Mouse (Mus musculus): ENCODE measurements around the gene Dis3l. TPM values are rescaled to one million over a fixed set of nuclear protein-coding genes. Genes with fewer than 3 reads are reported as not detected.

Gene Dis3l
- polyA plus RNA-seq (2011; ENCODE audit: insufficient read depth, insufficient read length, low replicate concordance, missing spikeins), result 7.2 and 16.9 TPM in 2 replicates

DNA sequence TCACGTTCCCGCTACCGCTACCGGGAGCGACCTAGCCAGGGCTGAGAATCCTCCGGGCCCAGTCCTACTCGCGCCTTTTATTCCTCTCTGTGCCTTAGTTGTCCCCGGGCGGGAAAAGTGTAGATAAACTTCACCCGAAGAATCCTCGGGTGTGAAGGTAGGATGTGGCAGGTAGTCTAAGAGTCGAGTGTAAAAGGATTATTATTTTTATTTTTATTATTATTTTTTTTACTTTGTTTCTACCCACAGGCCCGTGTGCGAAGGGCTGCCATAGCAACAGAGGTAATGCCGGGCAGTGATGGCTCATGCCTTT, at the start of gene Dis3l:
Dis3l (minus strand) TSS at position 35 of the 313 bp plus-strand sequence.
- TF ChIP-seq CTCF (IDR thresholded peaks at IDR 0.05; ENCODE audit: control insufficient read depth, insufficient read depth, low read length), result no peak
- TF ChIP-seq POLR2A (IDR thresholded peaks at IDR 0.05; ENCODE audit: borderline replicate concordance, control insufficient read depth, low read depth, low read length), result no peak

DNA sequence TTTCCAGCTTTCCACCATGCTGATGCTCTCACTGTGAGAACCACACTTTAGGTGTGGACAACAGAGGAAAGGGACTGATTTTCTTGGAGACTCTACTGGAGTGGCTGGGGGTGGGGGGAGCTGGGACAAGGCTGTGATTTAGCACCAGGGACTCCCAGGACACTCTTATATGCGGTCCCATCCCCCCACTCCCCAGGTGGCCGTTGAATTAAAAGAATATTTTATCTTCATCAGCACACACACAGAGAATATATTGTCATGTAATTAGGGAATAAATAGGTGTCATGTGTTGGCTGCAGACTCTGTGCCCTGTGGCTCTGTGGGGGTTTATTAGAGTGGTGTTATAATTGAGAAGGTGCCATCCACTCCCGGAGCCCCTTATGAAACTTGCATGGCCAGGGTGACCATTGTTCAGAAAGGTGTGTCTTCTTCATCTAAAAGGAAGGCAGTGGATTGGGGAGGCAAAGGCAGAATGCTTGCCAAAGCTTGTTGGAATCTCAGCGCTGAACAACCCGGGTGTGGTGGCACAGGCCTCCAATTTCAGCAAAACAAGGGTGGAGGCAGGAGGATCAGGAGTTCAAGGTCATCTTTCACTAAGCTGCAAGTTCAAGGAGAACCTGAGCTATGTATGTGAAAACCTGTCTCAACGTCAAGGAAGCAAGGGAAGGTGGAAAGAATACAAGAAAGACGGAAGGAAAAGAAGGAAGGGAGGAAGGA, 48.6 kb upstream of the Dis3l start:
- WGBS, result 62% methylated on average over 7 of the region's 7 CpGs

More for the DNA sequence above, at the start of gene Dis3l:
- peak within 1 kb of the TSS; percentile 72 for H3K4me3 ChIP-seq (replicated peaks; ENCODE audit: control insufficient read depth, low read depth, low read length)
- H3K4me1 ChIP-seq (ENCODE audit: control insufficient read depth, insufficient read depth, low read length), result no peaks in the 10 kb centered on the region; the same call in 1 of the 2 replicates
- peak within 1 kb of the TSS; percentile 94 for H3K27ac ChIP-seq (ENCODE audit: control insufficient read depth, insufficient read depth, low read depth, low read length, poor library complexity)
- 3% methylated on average over 16 of the region's 16 CpGs for WGBS

DNA sequence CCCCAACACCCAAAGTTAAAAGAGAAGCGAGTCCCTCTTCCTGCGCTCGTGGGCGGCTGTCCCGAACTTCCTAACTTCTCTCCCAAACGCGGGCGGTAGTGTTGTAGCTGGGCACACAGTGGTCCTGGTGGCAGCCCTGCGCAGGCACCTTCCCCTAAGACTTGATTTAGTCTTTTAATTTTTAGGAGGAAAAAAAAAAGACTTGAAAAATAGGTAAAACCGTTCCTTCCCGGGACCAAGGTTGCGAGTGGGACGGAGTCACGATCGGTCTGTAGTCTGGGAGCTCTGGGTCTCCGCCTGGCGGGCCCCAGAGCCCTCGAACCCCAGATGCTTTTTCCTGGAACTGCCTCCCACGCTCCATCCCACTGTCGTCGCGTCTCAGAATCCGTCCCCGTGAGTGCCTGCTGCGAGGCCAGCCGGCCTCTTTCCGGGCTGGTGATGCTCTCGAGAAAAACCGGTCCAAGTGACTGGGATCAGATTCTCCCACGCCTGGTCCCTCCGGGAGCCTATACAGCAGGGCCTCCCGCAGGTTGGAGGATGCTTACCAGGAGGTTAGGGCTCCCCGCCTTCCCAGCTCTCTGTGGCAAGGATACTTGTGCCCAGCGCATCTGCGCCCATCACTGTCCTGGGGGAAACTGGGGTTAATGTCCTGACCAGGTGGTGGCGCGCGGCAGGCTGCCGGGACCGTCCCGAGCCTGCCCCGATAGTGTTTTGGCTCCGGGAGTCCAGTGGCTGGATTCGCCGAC, 45.6 kb upstream of the Dis3l start:
- no peak for TF ChIP-seq POLR2A (IDR thresholded peaks at IDR 0.05; ENCODE audit: borderline replicate concordance, control insufficient read depth, low read depth, low read length)
- no peak for TF ChIP-seq CTCF (IDR thresholded peaks at IDR 0.05; ENCODE audit: control insufficient read depth, insufficient read depth, low read length)
- WGBS, result 4% methylated on average over 45 of the region's 45 CpGs
- Histone ChIP-seq H3K4me3 (replicated peaks; ENCODE audit: control insufficient read depth, low read depth, low read length) (no peak overlapping the region), H3K4me1 (ENCODE audit: control insufficient read depth, insufficient read depth, low read length) (no peaks in the 10 kb centered on the region), H3K27ac (ENCODE audit: control insufficient read depth, insufficient read depth, low read depth, low read length, poor library complexity) (no peak overlapping the region; the same call in 1 of the 2 replicates)

More for the DNA sequence above, 48.6 kb upstream of the Dis3l start:
- H3K27ac ChIP-seq (ENCODE audit: control insufficient read depth, insufficient read depth, low read depth, low read length, poor library complexity), result no peak overlapping the region
- no peaks in the 10 kb centered on the region for H3K4me1 ChIP-seq (ENCODE audit: control insufficient read depth, insufficient read depth, low read length)
- TF ChIP-seq POLR2A (IDR thresholded peaks at IDR 0.05; ENCODE audit: borderline replicate concordance, control insufficient read depth, low read depth, low read length) (no peak), CTCF (IDR thresholded peaks at IDR 0.05; ENCODE audit: control insufficient read depth, insufficient read depth, low read length) (no peak)
- H3K4me3 ChIP-seq (replicated peaks; ENCODE audit: control insufficient read depth, low read depth, low read length), result no peak overlapping the region

DNA sequence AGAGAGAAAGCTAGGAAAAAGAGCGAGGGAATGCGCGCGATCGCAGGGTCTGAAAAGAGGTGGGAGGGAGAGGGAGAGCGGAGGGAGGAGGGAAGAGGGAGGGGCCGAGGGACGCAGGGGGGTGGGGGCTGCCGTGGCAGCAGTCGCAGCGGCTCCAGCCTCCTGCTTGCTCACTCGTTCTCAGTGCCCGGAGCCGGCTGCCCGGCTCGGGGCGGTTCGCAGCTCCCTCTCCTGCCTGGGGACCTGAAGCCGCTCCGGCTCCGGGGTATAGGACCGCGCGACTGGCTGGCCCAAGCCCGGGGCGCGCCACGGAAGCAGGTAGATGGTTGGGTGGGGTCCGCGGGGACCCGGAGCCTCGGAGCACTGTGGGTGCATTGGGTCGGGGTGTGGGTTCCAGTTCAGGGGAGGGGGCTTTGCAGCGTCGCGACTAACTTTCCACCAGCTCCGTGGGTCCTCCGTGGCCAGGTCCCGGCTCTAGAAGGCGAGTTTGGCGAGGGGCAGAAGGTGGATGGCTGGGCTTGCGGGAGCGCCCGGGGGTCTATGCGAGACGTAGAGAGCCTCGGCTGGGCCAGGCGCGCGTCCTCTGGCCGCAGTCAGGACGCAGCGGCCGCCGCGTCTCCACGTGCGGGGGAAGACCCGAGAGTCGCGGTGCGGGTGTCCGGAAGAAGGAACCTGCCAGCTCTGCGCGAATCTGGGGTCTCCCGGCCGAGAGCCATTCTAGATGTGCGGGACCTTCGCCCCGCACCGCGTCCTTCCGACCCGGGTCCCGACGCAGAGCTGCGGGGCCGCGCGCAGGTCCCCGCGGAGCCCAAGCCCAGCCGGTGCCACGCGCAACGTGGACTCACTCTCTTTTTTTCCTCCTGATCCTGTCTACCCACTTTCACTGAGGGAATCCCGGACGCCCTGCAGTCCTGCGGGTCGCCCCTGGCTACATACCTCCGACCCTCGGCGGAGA, 44.7 kb upstream of the Dis3l start, which contains the start of gene Megf11:
Megf11 (plus strand) TSS at position 116 of the 955 bp plus-strand sequence.
- no peaks in the 10 kb centered on the region for H3K4me1 ChIP-seq (ENCODE audit: control insufficient read depth, insufficient read depth, low read length)
- H3K4me3 ChIP-seq (replicated peaks; ENCODE audit: control insufficient read depth, low read depth, low read length), result no peak within 1 kb of the TSS
- TF ChIP-seq CTCF (IDR thresholded peaks at IDR 0.05; ENCODE audit: control insufficient read depth, insufficient read depth, low read length), result no peak
- TF ChIP-seq POLR2A (IDR thresholded peaks at IDR 0.05; ENCODE audit: borderline replicate concordance, control insufficient read depth, low read depth, low read length), result no peak
- 2% methylated on average over 93 of the region's 93 CpGs for WGBS
- H3K27ac ChIP-seq (ENCODE audit: control insufficient read depth, insufficient read depth, low read depth, low read length, poor library complexity), result no peak within 1 kb of the TSS; the same call in 1 of the 2 replicates

DNA sequence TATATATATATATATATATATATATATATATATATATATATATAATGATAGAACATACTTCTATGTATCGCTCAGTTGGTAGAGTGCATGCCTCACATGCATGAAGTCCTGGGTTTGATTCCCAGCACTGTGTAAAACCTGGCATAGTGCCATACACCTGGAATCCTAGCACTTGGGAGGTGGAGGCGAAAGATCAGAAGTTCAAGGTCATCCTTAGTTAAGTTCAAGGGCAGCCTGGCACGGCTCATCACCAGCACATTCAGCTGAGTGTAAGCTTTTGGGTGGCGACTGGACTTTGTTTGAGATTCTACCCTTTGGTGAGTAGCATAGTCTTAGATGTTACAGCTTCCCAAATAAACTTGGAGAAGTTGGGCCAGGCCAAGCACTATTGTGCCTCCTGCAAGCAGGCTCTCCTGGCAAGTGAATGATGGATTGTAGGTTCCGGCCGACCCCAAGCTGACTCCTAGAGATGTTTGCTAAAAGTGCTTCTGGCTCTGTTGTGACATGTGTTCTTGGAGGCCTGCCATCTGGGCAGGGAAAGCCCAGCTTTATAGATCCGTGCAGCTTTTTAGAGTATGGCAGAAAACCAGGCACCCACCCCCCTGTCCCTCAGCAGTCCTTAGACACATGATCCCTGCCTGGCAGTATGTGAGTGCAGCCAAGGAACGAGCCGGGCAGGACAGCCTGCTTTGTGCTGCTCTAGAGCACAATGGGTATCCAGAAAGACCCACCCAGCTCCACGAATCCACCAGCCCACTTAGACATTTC, 42.1 kb upstream of the Dis3l start:
- Histone ChIP-seq H3K4me3 (replicated peaks; ENCODE audit: control insufficient read depth, low read depth, low read length) (no peak overlapping the region), H3K27ac (ENCODE audit: control insufficient read depth, insufficient read depth, low read depth, low read length, poor library complexity) (no peak overlapping the region), H3K4me1 (ENCODE audit: control insufficient read depth, insufficient read depth, low read length) (no peaks in the 10 kb centered on the region)
- 58% methylated on average over 10 of the region's 10 CpGs for WGBS
- TF ChIP-seq CTCF (IDR thresholded peaks at IDR 0.05; ENCODE audit: control insufficient read depth, insufficient read depth, low read length), result no peak
- TF ChIP-seq POLR2A (IDR thresholded peaks at IDR 0.05; ENCODE audit: borderline replicate concordance, control insufficient read depth, low read depth, low read length), result no peak

DNA sequence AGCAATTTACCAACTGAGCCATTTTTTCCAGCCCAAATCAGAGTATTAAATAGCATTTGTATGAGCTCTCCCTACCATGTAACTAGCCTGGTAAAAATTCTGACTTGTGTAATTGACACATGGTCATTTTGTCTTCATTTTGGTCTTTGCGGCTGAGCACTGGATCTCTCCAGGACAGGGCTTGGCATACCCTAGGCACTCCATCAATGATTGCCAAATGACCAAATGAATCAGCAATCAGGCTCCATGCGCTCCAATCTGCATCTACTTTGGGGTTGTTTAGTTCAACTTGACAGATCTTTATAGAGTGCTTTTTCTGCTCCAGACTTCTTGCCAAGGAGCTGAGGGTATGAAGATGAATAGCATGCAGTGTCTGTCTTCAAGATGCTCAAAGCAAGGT, 35.3 kb upstream of the Dis3l start:
- Histone ChIP-seq H3K4me1 (ENCODE audit: control insufficient read depth, insufficient read depth, low read length) (no peaks in the 10 kb centered on the region), H3K4me3 (replicated peaks; ENCODE audit: control insufficient read depth, low read depth, low read length) (no peak overlapping the region), H3K27ac (ENCODE audit: control insufficient read depth, insufficient read depth, low read depth, low read length, poor library complexity) (no peak overlapping the region)
- 82% methylated on average over 2 of the region's 2 CpGs for WGBS
- TF ChIP-seq POLR2A (IDR thresholded peaks at IDR 0.05; ENCODE audit: borderline replicate concordance, control insufficient read depth, low read depth, low read length) (no peak), CTCF (IDR thresholded peaks at IDR 0.05; ENCODE audit: control insufficient read depth, insufficient read depth, low read length) (no peak)

DNA sequence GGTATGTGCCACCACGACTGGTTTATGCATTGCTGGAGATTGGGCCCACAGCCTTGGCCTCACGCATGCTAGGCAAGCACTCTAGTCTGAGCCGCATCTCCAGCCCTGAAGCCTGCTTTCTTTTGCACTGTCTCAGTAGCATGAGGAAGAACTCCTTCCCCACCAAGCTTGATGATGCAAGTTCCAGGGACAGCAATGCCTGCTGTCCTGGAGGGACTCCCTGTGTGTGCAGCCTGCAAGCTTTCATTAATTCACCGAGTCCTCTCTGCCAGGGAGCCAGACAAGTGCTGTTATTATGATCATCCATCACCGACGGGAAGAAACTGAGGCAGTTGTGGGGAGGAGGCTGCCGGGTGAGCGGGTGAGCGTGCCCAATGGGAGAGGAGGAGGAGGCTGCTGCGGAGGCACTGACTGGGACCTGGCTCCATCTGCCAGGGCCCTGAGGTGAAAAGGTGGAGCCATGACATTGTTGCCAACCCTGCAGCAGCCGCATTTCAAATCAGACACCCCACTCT, 30.3 kb upstream of the Dis3l start:
- no peak overlapping the region for H3K27ac ChIP-seq (ENCODE audit: control insufficient read depth, insufficient read depth, low read depth, low read length, poor library complexity)
- H3K4me3 ChIP-seq (replicated peaks; ENCODE audit: control insufficient read depth, low read depth, low read length), result no peak overlapping the region
- 71% methylated on average over 11 of the region's 11 CpGs for WGBS
- TF ChIP-seq POLR2A (IDR thresholded peaks at IDR 0.05; ENCODE audit: borderline replicate concordance, control insufficient read depth, low read depth, low read length), result no peak
- TF ChIP-seq CTCF (IDR thresholded peaks at IDR 0.05; ENCODE audit: control insufficient read depth, insufficient read depth, low read length), result no peak
- H3K4me1 ChIP-seq (ENCODE audit: control insufficient read depth, insufficient read depth, low read length), result no peaks in the 10 kb centered on the region; the same call in 1 of the 2 replicates

All from bone marrow, adult 2 months (tissue).